Mouse (Mus musculus): Measurements from ENCODE around the gene Serpina3i. TPM values are rescaled to one million over a fixed set of nuclear protein-coding genes. Genes with fewer than 3 reads are reported as not detected.
"Not testable (repeated sequence)": the region's sequence is repeated elsewhere in the genome, so short reads cannot be mapped to it uniquely, and the experiment has no call there.

Gene Serpina3i
- not detected in 2 replicates for total RNA-seq (2017)

DNA sequence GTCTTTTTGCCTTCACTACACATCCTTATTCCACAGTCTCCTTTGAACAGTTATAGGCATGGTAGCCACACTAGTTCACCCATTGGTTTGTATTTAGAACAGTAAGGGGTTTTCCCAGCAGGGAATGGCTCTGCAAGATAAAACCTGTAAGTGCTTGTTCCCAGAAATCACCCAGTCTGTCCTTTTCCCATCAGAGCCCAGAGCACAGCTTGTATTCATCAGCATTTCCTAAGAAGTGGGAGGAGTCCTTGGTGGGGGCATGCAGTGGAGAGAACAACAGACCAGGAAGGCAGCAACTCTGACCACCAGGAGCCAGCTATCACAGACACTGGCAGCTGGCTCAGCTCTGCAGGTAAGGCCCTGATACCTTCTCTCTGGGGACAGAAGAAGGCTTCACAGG, at the start of gene Serpina3i:
Serpina3i (plus strand) TSS at position 260 of the 400 bp plus-strand sequence.
- no peak for ATAC-seq (replicated peaks; ENCODE audit: low read depth, poor library complexity, severe bottlenecking)

- peak; percentile 82 for ATAC-seq (replicated peaks; ENCODE audit: low read depth, poor library complexity, severe bottlenecking)
Measured at GRCm38 (mm10) chr12:104213689-104214444, 49.1 kb upstream of the Serpina3i start.

DNA sequence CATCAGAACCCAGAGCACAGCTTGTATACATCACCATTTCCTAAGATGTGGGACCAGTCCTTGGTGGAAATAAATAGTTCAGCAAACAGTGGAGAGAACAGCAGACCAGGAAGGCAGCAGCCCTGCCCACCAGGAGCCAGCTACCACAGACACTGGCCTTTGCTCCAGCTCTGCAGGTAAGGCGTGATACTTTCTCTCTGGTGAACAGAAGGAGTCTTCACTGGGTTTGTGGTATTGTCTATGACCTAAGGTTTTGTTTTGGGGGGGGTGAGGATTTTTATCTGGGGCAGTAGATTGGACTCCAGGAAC, 48.5 kb upstream of the Serpina3i start, which contains the start of gene Serpina3f:
Serpina3f (plus strand) TSS at position 100 of the 309 bp plus-strand sequence.
- no peak for ATAC-seq (replicated peaks; ENCODE audit: low read depth, poor library complexity, severe bottlenecking)

DNA sequence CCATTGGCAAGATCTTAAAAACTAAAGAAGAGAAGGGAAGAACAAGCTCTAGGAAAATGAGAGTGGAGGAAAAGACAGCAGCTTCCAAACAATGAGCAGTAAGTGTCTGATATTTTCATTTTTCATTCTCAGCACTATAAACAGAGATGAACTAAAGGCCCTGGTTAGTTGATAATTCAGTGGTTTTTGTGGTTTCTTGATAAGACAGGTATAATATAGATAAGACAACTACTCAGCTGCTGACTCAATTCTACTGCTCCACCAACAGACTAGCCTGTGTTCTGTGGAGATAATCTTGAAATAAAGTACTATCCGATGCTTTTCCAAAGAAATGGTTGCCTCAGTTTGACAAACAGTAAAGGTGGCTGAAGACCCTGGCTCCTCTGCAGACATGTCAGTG, 47.7 kb upstream of the Serpina3i start:
- 0 out of 2 replicates have a peak, but pooled peaks have one; percentile 7 for ATAC-seq (replicated peaks; ENCODE audit: low read depth, poor library complexity, severe bottlenecking)

DNA sequence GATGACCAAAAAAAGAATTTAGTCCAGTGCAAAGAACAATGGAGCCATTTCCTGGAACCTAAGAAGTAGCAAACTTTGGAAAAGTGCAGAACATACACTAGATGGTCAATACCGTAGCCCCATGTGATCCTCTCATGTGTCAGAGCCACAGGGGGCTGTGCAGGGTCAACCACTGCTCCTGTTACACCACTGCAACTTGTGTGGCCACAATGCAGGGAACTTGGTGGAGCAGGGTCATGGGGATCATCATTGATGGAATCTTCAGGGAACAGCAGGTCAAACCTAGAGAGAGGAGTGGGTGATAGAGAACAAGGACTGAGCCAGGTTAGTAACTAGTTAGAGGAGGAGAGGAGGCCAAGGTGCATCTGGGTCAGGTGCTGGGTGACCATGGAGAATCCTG, 41.3 kb upstream of the Serpina3i start:
- ATAC-seq (replicated peaks; ENCODE audit: low read depth, poor library complexity, severe bottlenecking), result no peak

DNA sequence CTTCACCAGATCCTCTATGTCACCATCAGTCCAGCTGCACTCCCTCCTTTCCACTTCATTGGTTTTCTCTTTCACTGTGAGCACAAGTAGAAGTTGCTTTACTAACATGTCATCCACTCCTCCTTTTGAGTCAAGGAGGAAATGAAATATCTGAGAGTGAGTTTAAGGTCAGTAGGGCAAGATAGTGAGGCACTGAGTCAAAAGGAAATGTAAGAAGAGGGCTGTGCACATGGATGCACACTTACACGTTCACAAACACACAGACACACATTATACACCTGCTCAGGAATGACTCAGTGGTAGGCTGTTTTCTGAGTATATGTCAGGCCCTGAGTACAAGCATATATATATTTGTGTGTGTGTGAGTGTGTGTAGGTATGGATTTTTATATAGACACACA, 39.2 kb upstream of the Serpina3i start:
- ATAC-seq (replicated peaks; ENCODE audit: low read depth, poor library complexity, severe bottlenecking), result no peak

DNA sequence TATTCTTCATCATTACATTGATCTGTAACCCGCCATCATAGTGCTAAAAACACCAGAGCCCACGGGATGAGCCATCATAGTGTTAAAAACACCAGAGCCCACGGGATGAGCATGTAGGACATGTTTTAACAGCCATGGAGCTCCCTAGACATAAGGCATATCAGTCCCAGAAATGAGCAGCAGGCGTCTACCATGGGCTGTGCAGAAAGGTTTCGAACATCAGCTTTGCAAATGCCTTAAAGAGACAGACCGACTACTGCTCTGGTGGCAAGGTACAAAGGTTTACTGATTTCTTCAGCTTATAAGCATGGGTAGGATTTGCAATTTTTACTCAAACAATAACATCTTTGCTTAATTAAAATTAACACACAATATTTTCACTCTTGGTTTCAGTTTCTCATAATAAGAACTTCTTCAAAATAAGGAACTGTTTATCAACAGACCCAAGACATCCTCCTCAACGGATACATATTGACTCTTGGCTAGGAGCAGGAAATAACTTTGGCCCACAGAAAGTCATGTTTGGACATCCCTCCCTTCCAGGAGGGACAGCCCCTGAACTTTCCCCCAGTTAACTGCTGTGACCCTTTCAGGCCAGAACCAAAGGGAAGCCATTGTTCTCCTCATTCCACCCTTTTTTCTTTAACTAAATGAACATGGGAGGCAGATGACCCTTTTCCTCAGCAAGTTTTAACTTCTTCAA, 38.2 kb upstream of the Serpina3i start:
- ATAC-seq (replicated peaks; ENCODE audit: low read depth, poor library complexity, severe bottlenecking), result peak; percentile 95

- peak; percentile 55; the same call in 1 of the 2 replicates for ATAC-seq (replicated peaks; ENCODE audit: low read depth, poor library complexity, severe bottlenecking)
Measured at GRCm38 (mm10) chr12:104230762-104231161, 32.2 kb upstream of the Serpina3i start.

DNA sequence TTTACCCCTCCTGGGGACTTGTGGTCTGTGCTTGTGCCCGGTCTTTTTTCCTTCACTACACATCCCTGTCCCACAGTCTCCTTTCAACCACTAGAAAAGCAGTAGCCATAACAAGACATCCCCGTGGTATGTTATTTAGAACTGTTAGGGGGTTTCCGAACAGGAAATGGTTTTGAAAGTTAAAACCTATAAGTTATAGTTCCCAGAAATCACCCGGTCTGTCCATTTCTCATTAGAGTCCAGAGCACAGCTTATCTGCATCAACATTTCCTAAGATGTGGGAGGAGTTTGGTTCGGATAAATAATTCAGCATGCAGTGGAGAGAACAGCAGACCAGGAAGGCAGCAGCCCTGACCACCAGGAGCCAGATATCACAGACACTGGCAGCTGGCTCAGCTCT, 27.0 kb upstream of the Serpina3i start, which contains the start of gene Serpina3g:
Serpina3g (plus strand) TSS at position 331 of the 400 bp plus-strand sequence.
- peak; percentile 75 for ATAC-seq (replicated peaks; ENCODE audit: low read depth, poor library complexity, severe bottlenecking)

GRCm38 (mm10) chr12:104238048-104238447, 24.9 kb upstream of the Serpina3i start:
- ATAC-seq (replicated peaks; ENCODE audit: low read depth, poor library complexity, severe bottlenecking), result not testable (repeated sequence)

GRCm38 (mm10) chr12:104243307-104243706, 19.6 kb upstream of the Serpina3i start:
- ATAC-seq (replicated peaks; ENCODE audit: low read depth, poor library complexity, severe bottlenecking), result no peak

DNA sequence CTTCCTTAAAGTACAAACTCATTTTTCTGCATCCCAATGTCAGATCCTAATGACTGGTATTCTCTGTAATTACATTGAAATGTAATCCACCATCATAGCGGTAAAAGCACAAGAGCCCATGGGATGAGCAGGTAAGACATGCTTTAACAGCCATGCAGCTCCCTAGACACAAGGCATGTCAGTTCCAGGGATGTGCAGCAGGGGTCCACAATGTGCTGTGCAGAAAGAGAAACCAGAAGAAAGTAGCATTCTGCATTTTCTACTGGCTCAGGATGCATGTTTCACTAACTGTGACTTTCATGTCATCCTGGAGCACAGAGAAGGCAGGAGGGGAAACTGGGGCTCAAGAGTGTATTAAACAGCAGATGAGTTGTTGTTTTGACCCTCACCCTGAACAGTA, 17.8 kb upstream of the Serpina3i start:
- ATAC-seq (replicated peaks; ENCODE audit: low read depth, poor library complexity, severe bottlenecking), result peak; percentile 73

DNA sequence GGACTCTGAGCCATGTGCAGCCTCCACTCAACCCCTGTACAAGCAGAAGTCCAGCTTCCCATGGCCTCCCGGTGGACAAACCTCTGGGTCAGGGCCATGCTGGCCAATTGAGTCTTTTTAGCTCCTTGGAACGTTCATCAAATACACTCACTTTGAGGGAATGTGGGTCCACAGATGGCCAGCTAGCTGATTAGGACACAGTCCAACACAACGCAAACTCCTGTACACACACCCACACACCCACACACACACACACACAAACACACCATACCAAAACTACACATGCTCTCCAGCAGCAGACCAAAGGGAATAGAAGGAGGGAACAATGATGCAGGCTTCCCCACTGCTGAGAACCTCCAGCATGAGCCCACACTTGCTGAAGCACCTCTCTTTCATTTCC, 17.3 kb upstream of the Serpina3i start:
- no peak for ATAC-seq (replicated peaks; ENCODE audit: low read depth, poor library complexity, severe bottlenecking)

GRCm38 (mm10) chr12:104247553-104248002, 15.3 kb upstream of the Serpina3i start:
- no peak for ATAC-seq (replicated peaks; ENCODE audit: low read depth, poor library complexity, severe bottlenecking)

GRCm38 (mm10) chr12:104248231-104248630, 14.7 kb upstream of the Serpina3i start:
- no peak for ATAC-seq (replicated peaks; ENCODE audit: low read depth, poor library complexity, severe bottlenecking)

DNA sequence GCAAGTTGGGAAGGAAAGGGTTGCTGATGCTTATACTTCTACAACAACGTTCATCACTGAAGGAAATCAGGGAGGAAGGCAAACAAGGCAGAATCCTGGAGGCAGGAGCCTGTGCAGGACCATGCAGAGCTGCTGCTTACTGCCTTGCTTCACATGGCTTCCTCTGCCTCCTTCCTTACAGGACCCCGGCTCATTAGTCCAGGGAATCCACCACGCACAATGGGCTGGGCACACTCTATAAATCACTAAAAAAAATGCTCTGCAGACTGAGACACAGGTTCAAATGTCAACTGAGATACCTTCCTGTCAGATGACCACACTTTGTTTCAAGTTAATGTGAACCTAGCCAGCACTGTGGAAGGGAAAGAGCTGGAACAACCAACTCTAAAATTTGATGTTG, 1.9 kb upstream of the Serpina3i start:
- ATAC-seq (replicated peaks; ENCODE audit: low read depth, poor library complexity, severe bottlenecking), result no peak

GRCm38 (mm10) chr12:104266374-104266773, 3.5 kb downstream of the Serpina3i start:
- peak; percentile 76 for ATAC-seq (replicated peaks; ENCODE audit: low read depth, poor library complexity, severe bottlenecking)

DNA sequence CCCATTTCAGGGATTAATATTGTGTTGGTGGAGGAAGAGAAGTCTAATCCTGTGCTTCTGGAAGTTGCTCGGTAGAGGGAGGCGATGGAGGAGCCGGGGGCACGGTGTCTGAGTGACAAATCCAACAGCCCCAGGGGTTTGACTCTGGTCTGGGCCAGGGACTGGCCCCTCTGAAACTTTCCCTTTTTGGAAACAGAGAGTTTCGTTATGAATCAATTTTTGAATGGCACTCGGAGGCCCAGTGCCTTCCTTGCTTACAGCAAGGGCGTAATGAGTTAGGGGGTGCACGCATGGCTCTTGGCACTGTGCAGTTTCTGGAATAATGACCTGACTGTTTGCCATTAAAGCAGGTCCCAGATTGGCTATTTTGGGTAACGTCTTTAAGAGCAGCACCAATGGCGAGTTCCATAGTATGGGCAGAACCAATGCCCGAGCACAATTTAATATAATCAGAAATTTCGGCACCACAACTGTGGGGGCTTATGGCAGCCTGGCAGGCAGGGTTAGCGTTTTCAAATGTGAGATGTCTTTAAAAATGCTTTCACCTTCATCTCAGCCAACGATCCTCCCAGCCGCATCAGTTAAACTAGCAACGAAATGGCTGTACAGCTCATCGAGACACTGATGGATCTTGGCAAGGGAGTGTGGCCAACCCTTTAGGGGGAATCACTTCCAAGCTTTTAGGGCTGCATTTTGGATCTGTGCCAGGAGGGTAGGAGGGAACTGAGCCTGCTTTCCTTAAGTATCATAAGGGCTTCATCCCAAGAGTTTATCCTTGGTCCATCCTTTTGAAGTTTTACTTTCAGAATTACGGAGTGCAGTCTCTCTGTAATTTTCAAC, 15.5 kb downstream of the Serpina3i start:
- ATAC-seq (replicated peaks; ENCODE audit: low read depth, poor library complexity, severe bottlenecking), result no peak

DNA sequence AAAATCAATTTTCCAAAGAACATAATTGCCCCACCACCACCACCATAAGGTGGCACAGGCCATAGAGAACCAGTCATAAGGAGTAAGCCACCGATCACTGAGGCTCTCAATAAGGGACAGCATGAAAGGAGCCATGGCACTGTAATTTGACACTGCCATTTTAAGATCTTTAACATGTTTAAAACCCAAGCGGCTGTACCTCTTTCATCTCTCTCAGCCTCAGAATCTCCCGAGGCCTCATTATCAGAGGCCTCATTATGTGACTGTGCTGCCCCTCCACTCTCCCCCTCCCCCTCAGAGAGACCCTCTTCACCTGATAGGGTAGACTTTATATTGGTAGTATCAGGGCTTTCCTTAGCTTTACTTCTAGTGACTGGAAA, 16.1 kb downstream of the Serpina3i start:
- ATAC-seq (replicated peaks; ENCODE audit: low read depth, poor library complexity, severe bottlenecking), result no peak

DNA sequence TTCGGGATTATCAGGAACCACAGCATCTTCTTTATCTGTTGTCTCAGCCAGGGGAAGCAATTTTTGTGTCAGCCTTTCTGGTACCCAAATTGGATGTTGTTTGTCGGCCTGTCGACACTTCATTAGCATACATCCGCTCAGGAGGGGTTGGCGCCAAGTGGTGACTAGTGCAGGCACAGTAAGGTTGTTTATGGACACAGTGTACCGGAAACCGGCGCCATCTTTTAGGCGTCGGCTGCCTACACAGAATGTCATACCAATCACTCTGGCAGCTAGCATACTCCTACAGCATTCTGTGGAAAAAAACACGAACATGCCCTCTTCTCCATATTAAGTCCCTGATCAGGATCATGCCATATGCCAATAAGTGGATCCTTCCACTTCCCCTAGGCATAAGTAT, 20.5 kb downstream of the Serpina3i start:
- no peak for ATAC-seq (replicated peaks; ENCODE audit: low read depth, poor library complexity, severe bottlenecking)
